Mouse (Mus musculus) retina, adult 2 months (tissue): ENCODE results near the gene Vwa3b.

Experiments
- DNase-seq: peaks from one replicate; pipeline ENCODE4 v3.0.0-alpha.2; 2012; ENCODE audit warnings: low read depth, low spot score

Vwa3b gene

DNA sequence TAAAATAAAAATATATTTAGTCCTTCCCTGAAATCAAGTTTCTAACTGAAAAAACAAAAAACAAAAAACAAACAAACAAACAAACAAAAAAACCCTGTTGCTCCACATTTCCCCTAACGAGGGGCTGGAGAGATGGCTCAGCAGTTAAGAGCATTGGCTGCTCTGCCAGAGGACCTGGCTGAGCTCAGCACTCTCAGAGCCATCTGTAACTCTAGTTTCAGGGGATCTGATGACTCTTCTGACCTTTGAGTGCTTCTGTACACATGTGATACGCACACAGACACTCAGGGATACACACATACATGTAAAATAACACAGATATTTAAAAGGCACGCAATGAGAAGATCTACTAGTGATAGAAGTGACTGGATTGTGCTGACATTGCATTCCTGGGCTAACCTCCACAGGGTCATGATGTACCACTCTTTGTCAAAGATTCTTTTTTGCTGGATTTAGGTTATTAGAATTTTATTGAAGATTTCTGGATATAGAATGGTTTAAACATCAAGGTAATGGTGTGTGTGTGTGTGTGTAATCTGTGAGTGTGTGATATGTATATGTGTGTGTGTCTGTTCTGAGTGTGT lies 14.7 kb upstream of the Vwa3b start:
- DNase-seq = no peak

DNA sequence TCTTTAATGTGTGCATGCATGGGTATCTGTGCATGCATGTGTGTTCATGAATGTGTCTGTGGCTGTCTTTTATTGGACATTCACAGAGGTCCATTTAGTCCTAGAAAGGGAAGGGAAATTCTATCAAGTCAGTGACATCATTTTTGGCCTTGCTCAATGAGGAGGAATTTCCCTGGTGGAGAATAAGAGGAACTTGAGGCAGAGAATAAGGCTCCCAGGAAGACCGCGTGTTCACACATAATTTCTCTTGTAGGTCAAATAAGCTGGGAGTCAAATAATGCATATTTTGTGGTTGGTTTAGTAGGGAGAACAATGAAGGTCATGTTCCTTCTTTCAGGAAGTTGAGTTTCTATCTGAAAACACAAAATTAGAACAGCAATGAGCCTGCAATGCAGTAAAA lies 13.4 kb upstream of the Vwa3b start:
- no peak for DNase-seq

DNA sequence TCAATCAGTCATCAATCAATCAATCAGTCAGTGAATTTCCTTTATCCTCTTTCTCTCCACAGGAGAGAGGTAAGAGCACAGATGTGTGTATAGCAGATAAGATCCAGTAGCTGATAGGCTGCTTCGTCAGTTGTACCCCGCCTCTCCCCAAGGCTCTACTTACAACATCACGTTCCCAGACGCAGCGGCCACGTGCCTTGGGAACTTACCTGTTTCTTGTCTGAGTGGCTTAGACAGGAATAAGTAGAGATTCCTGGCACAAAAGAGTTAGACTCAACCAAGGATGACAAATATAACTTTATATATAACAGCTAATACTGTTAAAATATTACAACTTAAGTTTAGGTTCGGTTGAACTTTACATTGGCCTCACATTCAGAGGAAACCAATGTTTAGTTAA lies 12.7 kb upstream of the Vwa3b start:
- no peak for DNase-seq

DNA sequence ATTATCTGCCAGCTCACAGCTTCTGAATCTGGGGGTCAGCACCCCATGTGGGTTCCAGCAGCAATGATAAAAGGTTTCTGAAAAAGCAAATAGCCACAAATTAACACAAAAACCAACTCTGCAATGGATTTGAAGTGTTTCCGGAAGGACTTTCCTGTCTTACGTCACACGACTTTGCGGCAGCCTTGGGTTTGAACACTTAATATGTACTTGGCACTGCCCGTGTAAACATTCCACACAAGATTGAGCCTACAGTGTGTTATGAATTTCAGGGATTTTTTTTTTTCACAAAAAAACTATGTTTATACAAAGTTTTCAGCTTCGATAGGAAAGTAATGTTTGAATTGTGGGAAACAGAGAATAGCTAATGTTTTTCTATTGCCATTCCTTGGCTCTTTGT lies 7.4 kb upstream of the Vwa3b start:
- no peak for DNase-seq

DNA sequence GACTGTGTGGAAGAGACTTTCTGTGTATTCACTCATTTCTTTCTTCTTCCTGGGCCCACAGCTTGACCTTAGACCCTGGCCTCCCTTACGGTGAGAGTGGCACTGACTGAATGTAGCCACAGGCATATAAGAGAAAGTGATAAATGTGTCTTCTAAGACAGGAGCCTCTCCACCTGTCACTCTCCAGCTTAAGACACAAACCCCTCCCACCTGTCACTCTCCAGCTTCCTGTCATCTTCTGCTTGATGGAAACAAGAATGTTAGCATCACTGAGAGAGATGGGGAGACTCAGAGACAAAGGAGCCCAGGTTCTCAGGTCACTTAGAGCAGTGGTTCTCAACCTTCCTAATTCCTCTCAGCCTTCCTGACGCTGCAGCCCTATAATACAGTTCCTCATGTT lies 3.7 kb upstream of the Vwa3b start:
- DNase-seq = no peak

DNA sequence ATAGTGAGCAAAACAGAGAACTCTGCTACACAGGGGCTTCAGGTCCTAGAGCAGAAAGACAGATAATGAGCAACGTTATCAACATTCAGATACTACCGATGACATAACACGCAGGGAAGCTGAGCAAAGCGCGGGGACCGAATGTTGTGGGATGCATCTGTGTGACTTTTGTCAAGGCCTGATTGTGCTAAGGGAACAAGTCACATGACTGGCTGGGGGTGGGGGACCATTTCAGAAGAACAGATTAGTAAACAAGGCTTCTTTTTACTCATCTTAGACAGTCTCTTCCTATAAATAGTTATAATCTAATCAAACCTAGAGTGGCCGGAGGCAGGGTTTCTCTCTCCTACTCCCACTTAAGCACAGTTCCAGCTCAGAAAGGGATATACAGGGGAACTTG lies 1.7 kb upstream of the Vwa3b start:
- DNase-seq = no peak

DNA sequence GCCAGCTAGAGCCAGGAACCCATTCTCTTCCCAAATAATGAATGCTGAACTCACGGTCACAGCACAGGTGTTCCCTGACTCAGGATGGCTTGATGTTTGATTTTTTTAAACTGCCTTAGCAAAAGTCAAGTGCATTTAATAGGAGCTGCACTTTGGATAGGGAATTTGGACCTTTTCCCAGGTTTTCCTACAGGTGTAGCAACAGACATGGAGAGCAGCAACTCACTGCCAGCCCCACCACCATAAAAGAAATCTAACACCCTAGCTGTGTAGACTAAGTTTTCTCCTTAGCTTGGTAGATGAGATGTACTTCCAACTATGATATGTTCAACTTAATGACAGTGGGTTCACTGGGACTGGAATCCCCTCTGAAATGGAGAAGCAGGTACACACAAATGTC lies 1.0 kb upstream of the Vwa3b start:
- DNase-seq = no peak

DNA sequence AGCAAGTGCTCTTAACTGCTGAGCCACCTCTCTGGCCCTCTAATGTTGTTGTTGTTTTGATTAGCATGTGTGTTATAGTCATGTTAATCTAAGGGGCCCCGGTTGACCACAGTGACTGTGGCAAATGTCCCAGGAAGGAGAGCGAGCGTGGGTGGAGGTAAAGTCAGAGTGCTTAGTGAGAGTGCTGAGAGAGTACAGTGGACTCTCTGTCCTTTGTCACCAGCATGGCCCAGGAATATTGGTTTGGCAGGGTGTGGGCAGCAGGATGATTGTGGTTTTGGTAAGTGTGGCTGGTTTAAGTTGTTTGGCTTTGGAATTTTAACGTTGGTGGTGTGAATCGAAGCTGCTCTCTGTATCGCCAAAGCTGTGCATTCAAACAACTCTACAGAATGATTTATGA lies 470 bp downstream of the Vwa3b start:
- no peak for DNase-seq

DNA sequence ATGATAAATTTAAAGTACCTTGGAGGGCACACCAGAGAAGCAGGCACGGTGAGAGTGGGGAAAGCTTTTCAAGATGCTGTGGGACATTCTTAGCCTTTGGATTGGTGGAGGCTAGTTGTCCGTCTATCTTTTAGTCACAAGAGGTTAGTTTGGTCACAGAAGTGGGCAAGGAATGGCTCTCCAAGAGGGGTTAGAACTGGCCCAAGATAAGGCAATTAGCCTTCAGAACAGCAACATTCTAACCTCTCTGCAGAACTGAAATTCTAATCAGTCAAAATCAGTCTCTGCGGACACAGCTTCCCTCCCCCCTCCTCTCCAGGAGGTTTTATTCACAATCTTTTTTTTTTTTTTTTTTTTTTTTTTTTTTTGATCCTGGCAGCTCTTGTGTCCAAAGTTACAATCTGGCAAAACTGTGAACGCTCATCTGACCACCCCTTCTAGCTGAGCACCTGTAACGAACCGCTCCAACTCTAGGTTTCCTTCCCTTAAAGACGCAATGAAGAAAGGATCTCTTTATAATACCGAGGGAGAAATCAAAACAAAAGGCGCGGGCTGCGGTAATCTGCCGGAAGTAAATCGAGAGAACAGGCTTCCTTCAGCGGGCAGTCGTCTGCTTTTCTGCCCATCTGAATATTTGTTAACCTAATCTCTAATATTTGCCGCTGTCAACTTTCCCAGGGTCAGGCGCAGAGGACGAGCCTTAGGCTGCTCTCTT lies 2.2 kb downstream of the Vwa3b start:
- no peak for DNase-seq

DNA sequence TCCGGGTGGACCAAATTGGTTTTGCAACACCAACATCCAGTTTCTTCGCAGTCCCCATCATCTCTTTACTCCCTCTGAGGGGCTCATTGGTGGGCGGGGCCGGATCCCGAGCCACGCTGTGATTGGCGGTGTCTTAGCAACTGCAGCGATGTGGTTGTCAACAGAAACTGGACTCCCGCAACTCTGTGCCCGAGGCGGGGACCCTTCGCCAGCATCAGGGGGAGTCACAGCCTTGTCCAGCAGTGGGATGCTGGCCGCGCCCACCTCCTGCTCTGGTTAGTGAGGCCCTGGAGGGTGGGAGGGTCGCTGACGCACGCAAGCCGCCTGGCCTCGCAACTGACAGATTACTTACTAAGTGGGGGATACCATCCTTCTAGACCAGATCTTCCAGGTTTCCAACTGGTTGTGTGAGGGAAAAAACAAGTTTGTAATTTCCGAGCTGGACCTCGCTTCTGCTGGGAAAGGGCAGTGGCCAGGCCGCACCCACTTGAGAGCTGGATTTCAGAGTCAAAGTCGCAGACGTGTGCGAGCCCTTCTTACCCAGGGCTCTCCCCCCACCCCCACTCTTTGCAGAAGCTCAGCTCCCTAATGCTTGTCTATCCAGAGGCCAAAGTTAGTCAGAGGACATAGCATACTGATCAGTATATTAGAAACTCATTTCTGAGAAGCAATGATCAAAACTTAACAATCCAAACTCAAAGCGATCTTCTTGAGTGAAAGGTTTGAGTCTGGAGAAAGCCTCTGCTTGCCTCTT lies 2.9 kb downstream of the Vwa3b start:
- DNase-seq = no peak

DNA sequence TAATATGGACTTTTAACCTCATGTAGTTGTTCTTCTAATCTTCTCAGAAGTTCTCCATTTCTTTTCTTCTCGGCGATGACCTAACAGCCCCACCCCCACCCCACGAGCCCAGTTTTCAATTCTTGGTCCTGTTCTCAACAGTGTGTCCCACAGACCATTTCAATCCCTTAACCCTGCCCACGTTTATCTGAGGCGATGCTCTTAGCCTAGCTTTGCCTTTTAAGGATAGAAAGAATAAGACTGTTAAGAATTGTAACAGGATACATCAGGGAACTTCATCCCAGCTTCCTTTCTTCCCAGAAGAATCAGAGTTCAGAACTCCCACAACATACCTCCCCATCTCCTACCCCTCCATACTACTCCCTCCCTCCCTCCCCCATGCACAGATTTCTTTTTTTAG lies 3.5 kb downstream of the Vwa3b start:
- DNase-seq = no peak

DNA sequence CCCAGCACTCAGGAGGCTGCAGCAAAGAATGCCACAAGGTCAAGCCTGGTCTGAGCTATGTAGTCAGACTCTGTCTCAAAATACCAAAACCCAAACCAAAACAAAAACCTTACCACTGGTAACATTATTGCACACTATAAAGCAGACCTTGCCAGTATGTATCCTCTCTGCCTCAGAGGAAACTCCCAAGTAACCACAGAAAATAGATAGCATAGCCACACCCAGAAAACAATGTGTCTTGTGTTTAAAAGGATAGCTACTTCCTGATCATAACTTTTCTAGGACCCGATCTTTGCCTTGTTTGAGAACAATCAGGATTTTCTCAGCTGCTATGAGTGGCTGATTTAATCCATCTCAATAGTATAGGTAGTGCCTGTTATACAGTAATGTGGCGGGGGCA lies 4.3 kb downstream of the Vwa3b start:
- no peak for DNase-seq

DNA sequence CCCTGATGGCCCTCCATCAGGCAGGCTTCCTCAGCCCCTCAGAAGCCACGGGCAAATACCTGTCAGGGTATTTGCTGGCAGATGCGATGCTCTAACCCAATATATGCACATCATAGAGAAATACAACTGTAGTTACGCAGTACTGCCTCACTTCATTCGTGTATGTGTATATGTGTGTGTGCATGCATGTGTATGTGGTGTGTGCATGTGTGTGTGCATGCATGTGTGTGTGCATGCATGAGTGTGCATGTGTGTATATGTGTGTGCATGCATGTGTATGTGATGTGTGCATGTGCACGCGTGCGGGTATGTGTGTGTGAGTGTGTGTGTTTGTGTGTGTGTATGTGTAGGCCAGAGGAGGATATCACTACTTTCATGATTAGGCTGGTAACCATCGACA lies 9.5 kb downstream of the Vwa3b start:
- no peak for DNase-seq

DNA sequence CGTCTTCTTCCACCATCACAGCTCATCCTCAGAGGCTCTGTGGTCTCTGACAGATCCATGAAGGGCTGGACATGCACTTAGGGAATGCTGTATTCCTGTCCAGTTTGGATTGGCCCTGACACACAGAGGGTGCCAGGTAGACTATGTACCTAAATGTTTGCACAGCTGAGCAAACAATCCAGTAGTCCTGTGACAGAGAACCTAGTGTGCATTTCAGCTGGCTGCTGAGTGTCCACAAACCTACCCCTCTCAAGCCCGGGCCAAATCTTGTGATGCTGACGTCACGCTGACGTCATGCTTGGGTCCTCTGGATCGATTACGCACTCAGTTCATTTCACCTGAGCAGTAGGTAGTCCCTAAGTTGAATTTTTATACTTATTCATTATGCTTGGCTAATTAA lies 14.7 kb downstream of the Vwa3b start:
- no peak for DNase-seq

DNA sequence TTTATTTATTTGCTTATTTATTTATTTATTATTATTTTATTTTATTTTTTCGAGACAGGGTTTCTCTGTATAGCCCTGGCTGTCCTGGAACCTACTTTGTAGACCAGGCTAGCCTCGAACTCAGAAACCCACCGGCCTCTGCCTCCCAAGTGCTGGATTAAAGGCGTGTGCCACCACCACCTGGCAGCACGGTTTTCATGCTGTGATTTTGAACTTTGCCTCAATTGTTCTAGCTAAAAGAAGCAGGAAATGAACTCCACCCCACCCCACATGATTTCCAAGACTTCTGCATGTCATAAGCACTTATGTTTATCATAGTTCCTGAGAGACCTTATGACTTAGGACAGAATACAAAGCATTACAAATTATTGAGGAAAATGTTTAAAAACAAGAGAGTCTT lies 15.5 kb downstream of the Vwa3b start:
- no peak for DNase-seq

DNA sequence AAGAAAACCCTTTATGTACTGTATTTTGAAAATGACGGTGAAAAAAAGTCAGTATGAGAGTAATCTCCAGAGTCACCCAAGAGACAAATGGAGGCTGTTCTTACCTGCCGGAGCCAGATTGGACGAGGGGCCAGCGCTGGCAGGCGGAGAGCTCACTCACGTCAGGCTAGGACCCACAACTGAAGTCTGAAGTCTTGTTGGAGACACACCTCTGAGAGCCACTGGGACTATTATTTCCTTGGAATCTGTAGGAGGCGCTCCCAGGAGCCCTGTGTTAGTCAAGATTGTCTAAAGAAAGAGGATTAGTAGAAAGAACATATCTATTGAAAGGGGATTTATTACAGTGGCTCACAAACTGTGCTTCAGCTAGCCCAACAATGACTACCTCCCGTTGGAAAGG lies 16.4 kb downstream of the Vwa3b start:
- no peak for DNase-seq

DNA sequence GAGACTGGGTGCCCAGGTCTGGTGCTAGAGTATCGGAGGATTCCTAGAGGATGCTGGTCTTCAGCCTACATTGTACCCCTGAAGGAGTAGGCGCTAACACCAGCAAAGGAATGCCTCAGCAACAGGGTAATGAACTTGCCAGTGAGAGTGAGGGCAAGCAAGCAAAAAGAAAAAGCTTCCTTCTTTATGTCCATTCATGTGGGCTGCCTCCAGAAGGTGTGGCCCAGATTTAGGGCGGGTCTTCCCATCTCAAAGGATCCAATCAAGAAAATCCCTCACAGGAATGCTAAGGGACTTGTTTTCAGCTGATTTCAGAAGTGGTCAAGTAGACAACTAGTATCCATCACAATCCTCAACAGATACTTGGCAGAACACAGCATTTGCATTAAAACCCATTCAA lies 16.8 kb downstream of the Vwa3b start:
- DNase-seq = no peak

DNA sequence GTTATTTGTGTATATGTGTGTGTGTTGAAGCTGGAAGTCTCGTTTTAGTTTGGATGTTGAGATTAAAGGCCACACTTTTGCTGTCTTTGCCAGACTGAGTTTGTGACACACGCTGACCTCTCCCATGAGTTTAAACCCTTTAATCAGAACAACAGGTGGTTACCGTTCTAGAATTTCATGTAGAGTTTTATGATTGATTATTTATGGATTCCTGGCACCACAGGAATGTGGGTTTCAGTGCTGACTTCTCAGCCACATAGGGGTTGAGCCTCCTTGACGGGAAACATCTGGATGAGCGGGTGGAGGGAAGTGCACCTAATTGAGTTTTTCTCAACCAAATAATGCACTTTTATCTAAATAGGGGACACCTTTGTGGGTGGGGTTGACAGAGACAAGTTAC lies 19.1 kb downstream of the Vwa3b start:
- no peak for DNase-seq

DNA sequence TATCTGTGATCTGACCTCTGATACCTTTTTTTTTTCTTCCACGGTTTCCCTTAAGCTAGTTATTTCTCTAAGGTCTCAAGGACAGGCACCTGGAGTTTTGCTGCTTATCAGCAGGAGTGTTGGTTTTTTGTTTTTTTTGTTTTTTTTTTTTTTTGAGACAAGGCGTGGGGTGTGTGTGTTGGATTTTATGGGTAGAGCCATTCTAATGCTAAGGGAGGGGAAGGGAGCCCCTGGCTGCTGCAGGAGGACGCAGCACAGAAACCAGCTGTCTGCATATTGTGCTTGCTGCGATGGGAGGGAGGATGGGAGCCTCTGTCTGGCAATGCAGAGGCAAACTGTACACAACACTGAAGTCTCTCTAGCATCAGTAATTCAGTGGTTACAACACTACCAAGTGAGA lies 22.8 kb downstream of the Vwa3b start:
- DNase-seq = no peak

DNA sequence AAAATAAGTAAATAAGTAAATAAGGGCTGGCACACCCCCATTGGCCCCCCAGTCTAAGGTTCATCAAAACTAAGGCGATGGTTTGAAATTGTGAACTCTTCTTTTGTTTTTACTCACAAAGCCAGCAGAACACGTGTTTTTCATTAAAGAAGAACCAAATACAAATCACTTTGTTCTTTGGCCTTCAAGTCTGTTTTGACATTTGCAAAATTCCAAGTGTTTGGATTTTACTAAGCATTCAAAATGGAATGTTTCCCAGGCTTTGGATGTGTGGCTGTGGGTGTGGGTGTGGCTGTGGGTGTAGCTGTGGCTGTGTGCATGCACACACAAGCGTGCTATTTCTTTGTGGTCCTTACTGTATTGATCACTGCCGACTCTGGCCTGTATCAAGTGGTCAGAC lies 27.3 kb downstream of the Vwa3b start:
- no peak for DNase-seq

DNA sequence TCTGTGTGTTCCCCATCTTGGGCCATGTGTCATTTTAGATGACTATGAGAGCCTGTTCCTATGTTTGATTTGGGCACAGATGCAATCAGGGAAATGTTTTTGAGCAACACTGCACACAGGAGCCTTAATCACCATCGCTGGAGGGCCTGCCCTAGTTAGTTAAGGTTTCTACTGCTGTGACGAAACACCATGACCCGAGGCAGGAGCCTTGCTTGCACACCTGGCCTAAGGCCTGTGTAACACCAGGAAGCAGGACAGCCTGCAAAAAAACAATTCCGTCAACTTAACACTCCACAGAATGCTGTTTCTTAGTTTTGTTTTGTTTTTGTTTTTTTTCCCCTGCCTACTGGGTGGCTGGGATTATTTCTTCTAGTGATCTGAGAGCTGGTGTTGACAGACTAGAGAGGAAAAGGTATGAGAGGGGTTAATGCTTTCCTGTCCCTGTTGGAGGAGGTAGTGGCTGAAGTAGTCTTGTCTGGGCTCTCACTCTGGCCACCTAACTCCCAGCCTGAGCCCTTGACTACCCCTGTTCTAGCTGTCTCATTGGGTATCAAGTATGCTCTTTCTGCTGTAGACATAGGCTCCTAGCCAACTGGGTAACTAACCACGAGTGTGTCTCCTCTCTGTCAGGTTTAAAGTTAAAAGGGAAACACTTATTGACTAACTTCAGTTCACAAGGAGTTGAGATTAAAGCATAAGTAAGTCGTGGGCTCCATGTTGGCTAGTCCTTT lies 30.6 kb downstream of the Vwa3b start:
- DNase-seq = no peak

DNA sequence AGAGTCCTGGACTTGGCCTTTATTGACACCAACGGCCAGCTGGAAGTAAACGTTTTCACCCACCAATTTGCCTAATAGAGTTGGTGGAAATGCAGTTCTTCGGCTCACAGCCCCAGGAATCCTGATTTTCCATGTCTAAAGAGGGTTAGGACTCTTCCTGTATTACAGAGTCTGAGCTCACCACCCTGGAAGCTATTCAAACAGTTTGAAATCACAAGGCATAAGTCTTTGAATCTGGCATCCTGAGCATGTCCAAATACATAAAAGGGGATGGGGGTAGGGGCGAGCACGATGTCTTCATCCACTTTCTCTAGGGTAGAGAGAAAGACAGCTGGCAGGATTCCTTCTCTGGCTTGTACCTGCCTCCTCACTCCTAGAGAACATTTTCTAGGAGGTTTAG lies 34.5 kb downstream of the Vwa3b start:
- no peak for DNase-seq

DNA sequence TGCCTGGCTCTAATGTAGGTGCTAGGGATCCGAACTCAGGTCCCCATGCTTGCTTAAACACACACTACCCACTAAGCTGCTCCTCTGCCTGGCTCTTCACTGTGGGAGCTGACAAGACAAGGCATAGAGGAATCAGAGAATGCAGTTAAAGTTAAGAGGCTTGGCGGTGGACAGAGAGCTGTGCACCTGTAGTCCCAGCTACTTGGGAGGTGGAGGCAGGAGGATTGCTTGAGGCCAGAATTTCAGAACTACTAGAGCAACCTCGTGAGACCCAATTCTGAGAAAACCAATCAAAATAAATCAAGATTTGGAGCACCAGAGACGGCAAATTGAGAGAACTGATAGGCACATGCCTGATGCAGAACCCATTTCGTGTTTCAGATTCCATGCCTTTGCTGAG lies 36.7 kb downstream of the Vwa3b start:
- DNase-seq = no peak
